Mouse (Mus musculus): ENCODE measurements around the gene Unc5a.
A peak's percentile ranks its signal among the peaks of the same experiment; 100 is the strongest.

The Unc5a gene

GRCm38 (mm10) chr13:54948531-54949493, at the start of gene Unc5a:
Gene Unc5a (plus strand): TSS chr13:54949411.
- H3K27me3 ChIP-seq (ENCODE audit: insufficient read depth, low read length): peaks cover 92% of the 10 kb centered on the region

GRCm38 (mm10) chr13:54912053-54912452, 37.2 kb upstream of the Unc5a start:
- peaks cover 70% of the 10 kb centered on the region for H3K4me1 ChIP-seq (replicated peaks; ENCODE audit: low read depth, low read length)
- H3K9me3 ChIP-seq (ENCODE audit: low read length): no peaks in the 10 kb centered on the region; the same call in 1 of the 2 replicates
- peak overlapping the region; percentile 43 for H3K4me3 ChIP-seq (replicated peaks; ENCODE audit: low read length)
- peaks cover 35% of the 10 kb centered on the region for H3K27me3 ChIP-seq (ENCODE audit: insufficient read depth, low read length)
- TF ChIP-seq CTCF (conservative IDR thresholded peaks at IDR 0.05; ENCODE audit: low read length): no peak
- TF ChIP-seq NANOG (IDR thresholded peaks at IDR 0.05; ENCODE audit: borderline replicate concordance, low read length): no peak
- no peak for TF ChIP-seq POU5F1 (IDR thresholded peaks at IDR 0.05; ENCODE audit: borderline replicate concordance, low read length)
- H3K36me3 ChIP-seq (ENCODE audit: insufficient read depth, low read length): no peaks in the 10 kb centered on the region

More at GRCm38 (mm10) chr13:54948531-54949493, at the start of gene Unc5a:
- peaks cover 16% of the 10 kb centered on the region for H3K4me1 ChIP-seq (replicated peaks; ENCODE audit: low read depth, low read length)
- no peaks in the 10 kb centered on the region for H3K9me3 ChIP-seq (ENCODE audit: low read length)
- no peak for TF ChIP-seq POU5F1 (IDR thresholded peaks at IDR 0.05; ENCODE audit: borderline replicate concordance, low read length)
- no peak for TF ChIP-seq CTCF (conservative IDR thresholded peaks at IDR 0.05; ENCODE audit: low read length)
- TF ChIP-seq NANOG (IDR thresholded peaks at IDR 0.05; ENCODE audit: borderline replicate concordance, low read length): no peak
- H3K36me3 ChIP-seq (ENCODE audit: insufficient read depth, low read length): no peaks in the 10 kb centered on the region
- peak within 1 kb of the TSS; percentile 88 for H3K4me3 ChIP-seq (replicated peaks; ENCODE audit: low read length)

- no peaks in the 10 kb centered on the region for H3K36me3 ChIP-seq (ENCODE audit: insufficient read depth, low read length)
- no peaks in the 10 kb centered on the region; the same call in 1 of the 2 replicates for H3K9me3 ChIP-seq (ENCODE audit: low read length)
- peak overlapping the region; percentile 43; the same call in 1 of the 2 replicates for H3K4me3 ChIP-seq (replicated peaks; ENCODE audit: low read length)
- peaks cover 78% of the 10 kb centered on the region for H3K4me1 ChIP-seq (replicated peaks; ENCODE audit: low read depth, low read length)
- H3K27me3 ChIP-seq (ENCODE audit: insufficient read depth, low read length): peaks cover 29% of the 10 kb centered on the region
- TF ChIP-seq NANOG (IDR thresholded peaks at IDR 0.05; ENCODE audit: borderline replicate concordance, low read length): no peak
- TF ChIP-seq CTCF (conservative IDR thresholded peaks at IDR 0.05; ENCODE audit: low read length): no peak
- TF ChIP-seq POU5F1 (IDR thresholded peaks at IDR 0.05; ENCODE audit: borderline replicate concordance, low read length): no peak
Measured at GRCm38 (mm10) chr13:54912894-54913621, 36.2 kb upstream of the Unc5a start.

- Histone ChIP-seq H3K4me1 (replicated peaks; ENCODE audit: low read depth, low read length) (peaks cover 84% of the 10 kb centered on the region), H3K36me3 (ENCODE audit: insufficient read depth, low read length) (no peaks in the 10 kb centered on the region), H3K4me3 (replicated peaks; ENCODE audit: low read length) (no peak overlapping the region), H3K27me3 (ENCODE audit: insufficient read depth, low read length) (peaks cover 17% of the 10 kb centered on the region), H3K9me3 (ENCODE audit: low read length) (no peaks in the 10 kb centered on the region; the same call in 1 of the 2 replicates)
- TF ChIP-seq NANOG (IDR thresholded peaks at IDR 0.05; ENCODE audit: borderline replicate concordance, low read length) (no peak), POU5F1 (IDR thresholded peaks at IDR 0.05; ENCODE audit: borderline replicate concordance, low read length) (no peak), CTCF (conservative IDR thresholded peaks at IDR 0.05; ENCODE audit: low read length) (no peak)
Measured at GRCm38 (mm10) chr13:54916644-54917043, 32.6 kb upstream of the Unc5a start.

GRCm38 (mm10) chr13:54918910-54919309, 30.3 kb upstream of the Unc5a start:
- Histone ChIP-seq H3K4me1 (replicated peaks; ENCODE audit: low read depth, low read length) (peaks cover 70% of the 10 kb centered on the region), H3K36me3 (ENCODE audit: insufficient read depth, low read length) (no peaks in the 10 kb centered on the region), H3K27me3 (ENCODE audit: insufficient read depth, low read length) (0 out of 2 replicates have a peak, but pooled peaks cover 5% of the 10 kb centered on the region), H3K9me3 (ENCODE audit: low read length) (no peaks in the 10 kb centered on the region; the same call in 1 of the 2 replicates), H3K4me3 (replicated peaks; ENCODE audit: low read length) (no peak overlapping the region)
- TF ChIP-seq NANOG (IDR thresholded peaks at IDR 0.05; ENCODE audit: borderline replicate concordance, low read length) (no peak), CTCF (conservative IDR thresholded peaks at IDR 0.05; ENCODE audit: low read length) (no peak), POU5F1 (IDR thresholded peaks at IDR 0.05; ENCODE audit: borderline replicate concordance, low read length) (no peak)

- no peak overlapping the region for H3K4me3 ChIP-seq (replicated peaks; ENCODE audit: low read length)
- peaks cover 62% of the 10 kb centered on the region for H3K4me1 ChIP-seq (replicated peaks; ENCODE audit: low read depth, low read length)
- H3K27me3 ChIP-seq (ENCODE audit: insufficient read depth, low read length): 0 out of 2 replicates have a peak, but pooled peaks cover 6% of the 10 kb centered on the region
- TF ChIP-seq CTCF (conservative IDR thresholded peaks at IDR 0.05; ENCODE audit: low read length): no peak
- TF ChIP-seq NANOG (IDR thresholded peaks at IDR 0.05; ENCODE audit: borderline replicate concordance, low read length): no peak
- TF ChIP-seq POU5F1 (IDR thresholded peaks at IDR 0.05; ENCODE audit: borderline replicate concordance, low read length): no peak
- no peaks in the 10 kb centered on the region; the same call in 1 of the 2 replicates for H3K9me3 ChIP-seq (ENCODE audit: low read length)
- no peaks in the 10 kb centered on the region for H3K36me3 ChIP-seq (ENCODE audit: insufficient read depth, low read length)
Measured at GRCm38 (mm10) chr13:54919666-54920065, 29.5 kb upstream of the Unc5a start.

- H3K4me1 ChIP-seq (replicated peaks; ENCODE audit: low read depth, low read length): peaks cover 46% of the 10 kb centered on the region
Measured at GRCm38 (mm10) chr13:54921700-54922099, 27.5 kb upstream of the Unc5a start.

GRCm38 (mm10) chr13:54923705-54924104, 25.5 kb upstream of the Unc5a start:
- 0 out of 2 replicates have a peak, but pooled peaks cover 2% of the 10 kb centered on the region for H3K27me3 ChIP-seq (ENCODE audit: insufficient read depth, low read length)
- H3K36me3 ChIP-seq (ENCODE audit: insufficient read depth, low read length): no peaks in the 10 kb centered on the region
- TF ChIP-seq NANOG (IDR thresholded peaks at IDR 0.05; ENCODE audit: borderline replicate concordance, low read length) (no peak), CTCF (conservative IDR thresholded peaks at IDR 0.05; ENCODE audit: low read length) (no peak), POU5F1 (IDR thresholded peaks at IDR 0.05; ENCODE audit: borderline replicate concordance, low read length) (no peak)
- peaks cover 29% of the 10 kb centered on the region for H3K4me1 ChIP-seq (replicated peaks; ENCODE audit: low read depth, low read length)
- H3K4me3 ChIP-seq (replicated peaks; ENCODE audit: low read length): no peak overlapping the region
- H3K9me3 ChIP-seq (ENCODE audit: low read length): no peaks in the 10 kb centered on the region

More at GRCm38 (mm10) chr13:54921700-54922099, 27.5 kb upstream of the Unc5a start:
- Histone ChIP-seq H3K4me3 (replicated peaks; ENCODE audit: low read length) (no peak overlapping the region), H3K36me3 (ENCODE audit: insufficient read depth, low read length) (no peaks in the 10 kb centered on the region), H3K9me3 (ENCODE audit: low read length) (no peaks in the 10 kb centered on the region), H3K27me3 (ENCODE audit: insufficient read depth, low read length) (0 out of 2 replicates have a peak, but pooled peaks cover 2% of the 10 kb centered on the region)
- TF ChIP-seq CTCF (conservative IDR thresholded peaks at IDR 0.05; ENCODE audit: low read length): no peak
- no peak for TF ChIP-seq NANOG (IDR thresholded peaks at IDR 0.05; ENCODE audit: borderline replicate concordance, low read length)
- no peak for TF ChIP-seq POU5F1 (IDR thresholded peaks at IDR 0.05; ENCODE audit: borderline replicate concordance, low read length)

Data from E14TG2a.4 (cell line).